Mouse (Mus musculus): ENCODE results near the gene Btnl10.

GRCm38 (mm10) chr11:58894456-58894855 lies 23.3 kb upstream of the Btnl10 start:
- TF ChIP-seq EP300 (optimal IDR thresholded peaks at IDR 0.05) = no peak
- peak; percentile 19; the same call in 1 of the 2 replicates for TF ChIP-seq CTCF (IDR thresholded peaks at IDR 0.05; ENCODE audit: low read depth)

Measured in stomach, postnatal 0 days (tissue).